Mouse (Mus musculus) midbrain, embryonic 11.5 days (tissue): ENCODE measurements at regions not wholly inside any gene's neighbourhood (a gene's known extent, or its start where the extent isn't known, plus 50 kb on each side); places are given as distances from the start of the nearest gene placed in this dataset.
A peak's percentile ranks its signal among the peaks of the same experiment; 100 is the strongest.

Source experiments
- ATAC-seq: fragments of 200-750 bp; cut with Nextera tagmentation; 2 replicates; pipeline ENCODE4 v1.8.0; 2017; ENCODE audit warnings: moderate TSS enrichment, moderate library complexity; ENCODE audit not compliant: low FRiP score
- DNase-seq: peaks from one replicate; pipeline ENCODE4 v3.0.0; 2015; ENCODE audit warnings: low spot score; ENCODE audit errors: missing footprints
- H3K27ac ChIP-seq: fragments of 300-500 bp; sonication (generic); 2 replicates; pipeline ENCODE4 v1.5.1; 2014; ENCODE audit warnings: low read depth, low read length
- H3K27me3 ChIP-seq: fragments of 300-500 bp; sonication (generic); 2 replicates; pipeline ENCODE4 v1.6.1; 2014; ENCODE audit warnings: mild to moderate bottlenecking, low read length, moderate library complexity, mixed read lengths; ENCODE audit not compliant: control insufficient read depth, insufficient read depth
- H3K36me3 ChIP-seq: fragments of 300-500 bp; sonication (generic); 2 replicates; pipeline ENCODE4 v1.6.1; 2014; ENCODE audit warnings: mild to moderate bottlenecking, low read length, moderate library complexity, mixed read lengths; ENCODE audit not compliant: control insufficient read depth, insufficient read depth
- H3K4me1 ChIP-seq: fragments of 300-500 bp; sonication (generic); 2 replicates; pipeline ENCODE4 v1.6.1; 2014; ENCODE audit warnings: low read length; ENCODE audit not compliant: control insufficient read depth, insufficient read depth
- H3K4me2 ChIP-seq: fragments of 300-500 bp; sonication (generic); 2 replicates; pipeline ENCODE4 v1.6.1; 2014; ENCODE audit warnings: mild to moderate bottlenecking, moderate library complexity
- H3K4me3 ChIP-seq: fragments of 300-500 bp; sonication (generic); 2 replicates; pipeline ENCODE4 v1.5.1; 2014; ENCODE audit warnings: low read depth, low read length
- H3K9ac ChIP-seq: fragments of 300-500 bp; sonication (generic); 2 replicates; pipeline ENCODE4 v1.6.1; 2014; ENCODE audit warnings: low read length
- H3K9me3 ChIP-seq: fragments of 300-500 bp; sonication (generic); 2 replicates; pipeline ENCODE4 v1.6.1; 2016; ENCODE audit warnings: low read length; ENCODE audit not compliant: control insufficient read depth
- WGBS: fragments of 180-500 bp; shearing (Covaris S2); extraction: QIAGEN DNeasy Blood & Tissue Kit; methylation state at CpG from one replicate; pipeline ENCODE4 v1.1.7; 2014; 5-methylcytosine and 5-hydroxymethylcytosine counted together

- peak; percentile 41 for ATAC-seq
- peaks cover 7% of the 10 kb centered on the region for H3K4me1 ChIP-seq
- no peak overlapping the region for H3K27ac ChIP-seq
- DNase-seq = peak; percentile 87
- H3K36me3 ChIP-seq = no peaks in the 10 kb centered on the region
- peak overlapping the region; percentile 90 for H3K4me2 ChIP-seq
- H3K27me3 ChIP-seq = peaks cover 30% of the 10 kb centered on the region
- H3K9me3 ChIP-seq = no peaks in the 10 kb centered on the region
- no peak overlapping the region for H3K9ac ChIP-seq
- H3K4me3 ChIP-seq = peak overlapping the region; percentile 64
- WGBS = 1% methylated on average over 6 of the region's 6 CpGs
These were observed 91.7 kb downstream of the Fam168b start for GRCm38 (mm10) chr1:34751128-34751527.

DNA sequence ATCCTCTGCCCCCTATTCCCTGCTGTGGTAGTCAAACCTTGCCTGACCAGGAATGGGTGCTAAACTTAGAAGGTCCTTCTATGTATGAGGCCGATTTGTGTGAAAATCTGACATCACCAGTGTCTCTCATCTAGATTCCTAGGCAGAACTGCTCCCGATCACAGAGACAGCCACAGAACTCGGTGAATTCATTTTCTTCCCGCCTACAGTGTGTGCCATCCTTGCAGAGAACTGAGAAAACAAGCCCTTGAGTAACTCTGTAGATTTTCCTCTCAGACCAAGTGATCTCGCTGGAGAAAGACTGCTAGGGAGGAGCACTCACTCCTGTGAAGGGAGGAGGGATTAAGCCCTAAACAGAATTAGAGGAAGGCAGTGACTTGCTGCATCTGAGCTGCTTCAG is 89.3 kb downstream of the Fam168b start:
- Histone ChIP-seq H3K27ac (no peak overlapping the region), H3K9me3 (no peaks in the 10 kb centered on the region), H3K36me3 (no peaks in the 10 kb centered on the region), H3K4me1 (peaks cover 7% of the 10 kb centered on the region), H3K4me2 (no peak overlapping the region), H3K9ac (no peak overlapping the region), H3K4me3 (no peak overlapping the region), H3K27me3 (peaks cover 30% of the 10 kb centered on the region)
- ATAC-seq (no peak), DNase-seq (no peak)
- 55% methylated on average over 5 of the region's 5 CpGs for WGBS

DNA sequence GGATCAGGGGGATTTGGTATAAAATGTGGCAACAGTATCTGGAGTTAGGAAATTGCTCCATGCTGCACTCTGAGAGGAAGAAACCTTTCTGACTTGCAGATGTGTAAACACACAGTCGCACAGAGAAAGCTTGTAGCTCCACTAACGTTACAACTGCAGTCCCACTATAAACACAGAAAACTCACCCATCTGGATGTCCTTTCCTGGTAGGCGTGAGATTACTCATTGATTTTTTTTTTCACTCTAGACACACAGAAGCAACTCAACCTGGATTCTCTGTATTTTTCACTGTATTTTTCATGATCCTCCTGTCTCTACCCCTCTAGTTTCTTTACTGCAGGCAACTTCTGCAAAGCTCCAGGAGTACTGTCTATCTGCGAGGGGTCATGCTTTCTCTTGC is 82.3 kb downstream of the Fam168b start:
- WGBS = 82% methylated on average over 4 of the region's 4 CpGs

GRCm38 (mm10) chr1:34761436-34761835 is 81.4 kb downstream of the Fam168b start:
- no peaks in the 10 kb centered on the region for H3K27me3 ChIP-seq
- H3K9me3 ChIP-seq = no peaks in the 10 kb centered on the region
- ATAC-seq (no peak), DNase-seq (peak; percentile 53)
- no peak overlapping the region for H3K27ac ChIP-seq
- no peaks in the 10 kb centered on the region for H3K4me1 ChIP-seq
- no peak overlapping the region for H3K4me2 ChIP-seq
- H3K4me3 ChIP-seq = no peak overlapping the region
- H3K36me3 ChIP-seq = no peaks in the 10 kb centered on the region
- no peak overlapping the region for H3K9ac ChIP-seq

More for the DNA sequence above, 82.3 kb downstream of the Fam168b start:
- no peak overlapping the region for H3K4me2 ChIP-seq
- H3K36me3 ChIP-seq = no peaks in the 10 kb centered on the region
- no peak overlapping the region for H3K4me3 ChIP-seq
- no peak for ATAC-seq
- no peaks in the 10 kb centered on the region for H3K27me3 ChIP-seq
- H3K9me3 ChIP-seq = no peaks in the 10 kb centered on the region
- no peak overlapping the region for H3K9ac ChIP-seq
- no peaks in the 10 kb centered on the region for H3K4me1 ChIP-seq
- no peak overlapping the region for H3K27ac ChIP-seq
- peak; percentile 2 for DNase-seq

DNA sequence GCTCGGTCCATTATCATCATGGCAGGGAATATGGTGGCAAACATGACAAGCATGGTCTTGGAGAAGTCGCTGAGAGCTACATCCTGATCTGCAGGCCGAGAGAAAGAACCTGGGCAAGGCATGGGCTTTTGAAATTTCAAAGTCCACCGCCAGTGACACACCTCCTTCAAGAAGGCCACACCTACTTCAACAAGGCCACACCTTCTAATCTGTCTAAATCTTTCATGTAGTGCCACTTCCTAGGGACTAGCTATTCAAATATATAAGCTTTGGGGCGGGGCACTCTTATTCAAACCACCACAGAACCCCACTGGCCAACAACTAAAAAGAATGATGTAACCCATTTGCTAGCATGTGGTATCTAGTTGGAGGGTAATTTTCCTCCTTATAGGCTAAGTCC is 81.0 kb downstream of the Fam168b start:
- Histone ChIP-seq H3K27me3 (no peaks in the 10 kb centered on the region), H3K27ac (no peak overlapping the region), H3K36me3 (no peaks in the 10 kb centered on the region), H3K9ac (no peak overlapping the region), H3K4me3 (no peak overlapping the region), H3K9me3 (no peaks in the 10 kb centered on the region), H3K4me1 (no peaks in the 10 kb centered on the region), H3K4me2 (no peak overlapping the region)
- DNase-seq (peak; percentile 77), ATAC-seq (no peak)
- WGBS = 91% methylated on average over 5 of the region's 5 CpGs
